Mouse (Mus musculus) myocyte (in vitro differentiated cells): ENCODE measurements at regions not wholly inside any gene's neighbourhood (a gene's known extent, or its start where the extent isn't known, plus 50 kb on each side); places are given as distances from the start of the nearest gene placed in this dataset.

Experiments used
- H3K27me3 ChIP-seq: one replicate; pipeline ENCODE4 v1.6.1; 2011; ENCODE audit not compliant: control insufficient read depth, insufficient read depth, insufficient read length
- H3K36me3 ChIP-seq: one replicate; pipeline ENCODE4 v1.6.1; 2011; ENCODE audit not compliant: control insufficient read depth, insufficient read depth
- H3K4me2 ChIP-seq: one replicate; pipeline ENCODE4 v1.6.1; 2011; ENCODE audit warnings: low read depth, control low read depth
- H3K4me3 ChIP-seq: one replicate; pipeline ENCODE4 v1.5.1; 2011; ENCODE audit warnings: mild to moderate bottlenecking, control low read depth, moderate library complexity
- H3K79me2 ChIP-seq: one replicate; pipeline ENCODE4 v1.6.1; 2011; ENCODE audit not compliant: control insufficient read depth, insufficient read depth
- H3ac ChIP-seq: one replicate; pipeline ENCODE4 v1.6.1; 2011; ENCODE audit not compliant: control insufficient read depth, insufficient read length
- CEBPB ChIP-seq: IDR thresholded peaks from 2 replicates; pipeline ENCODE4 v1.6.1; 2011; ENCODE audit warnings: mild to moderate bottlenecking, moderate library complexity; ENCODE audit not compliant: poor library complexity, insufficient read depth, severe bottlenecking
- E2F4 ChIP-seq: IDR thresholded peaks from one replicate; pipeline ENCODE4 v1.6.1; 2011; ENCODE audit warnings: mild to moderate bottlenecking, control low read depth, moderate library complexity; ENCODE audit not compliant: insufficient read depth
- MAX ChIP-seq: IDR thresholded peaks from one replicate; pipeline ENCODE4 v1.6.1; 2011; ENCODE audit warnings: low read depth, mild to moderate bottlenecking, control low read depth
- MYOD1 ChIP-seq, 3 experiments: IDR thresholded peaks; one replicate each; pipeline ENCODE4 v1.6.1; 2011; ENCODE audit warnings: control low read depth in 2 of 3, low read depth in 2 of 3, mild to moderate bottlenecking in 2 of 3, moderate library complexity in 1 of 3; ENCODE audit not compliant: insufficient read length in 2 of 3, control insufficient read depth in 1 of 3
- MYOG ChIP-seq, 3 experiments: IDR thresholded peaks; one replicate each; pipeline ENCODE4 v1.6.1; 2011; ENCODE audit warnings: control low read depth in 2 of 3, low read depth in 2 of 3, mild to moderate bottlenecking in 2 of 3; ENCODE audit not compliant: insufficient read length in 2 of 3, control insufficient read depth in 1 of 3, insufficient read depth in 1 of 3
- POLR2A ChIP-seq: IDR thresholded peaks from one replicate; pipeline ENCODE4 v1.6.1; 2011; ENCODE audit warnings: low read depth, mild to moderate bottlenecking, control low read depth, moderate library complexity; ENCODE audit not compliant: insufficient read length
- POLR2AphosphoS2 ChIP-seq: IDR thresholded peaks from one replicate; pipeline ENCODE4 v1.6.1; 2011; ENCODE audit warnings: low read depth, control low read depth; ENCODE audit not compliant: insufficient read length
- REST ChIP-seq: IDR thresholded peaks from one replicate; pipeline ENCODE4 v1.6.1; 2011; ENCODE audit warnings: mild to moderate bottlenecking, control low read depth, moderate library complexity; ENCODE audit not compliant: insufficient read depth, insufficient read length
- SRF ChIP-seq: IDR thresholded peaks from one replicate; pipeline ENCODE4 v1.6.1; 2011; ENCODE audit warnings: low read depth; ENCODE audit not compliant: control insufficient read depth, insufficient read length
- TCF12 ChIP-seq: IDR thresholded peaks from one replicate; pipeline ENCODE4 v1.6.1; 2011; ENCODE audit warnings: mild to moderate bottlenecking, control low read depth; ENCODE audit not compliant: poor library complexity, insufficient read depth, severe bottlenecking
- TCF3 ChIP-seq: IDR thresholded peaks from one replicate; pipeline ENCODE4 v1.6.1; 2011; ENCODE audit warnings: low read depth, control low read depth; ENCODE audit not compliant: insufficient read length
- USF1 ChIP-seq: IDR thresholded peaks from one replicate; pipeline ENCODE4 v1.6.1; 2011; ENCODE audit warnings: low read depth, mild to moderate bottlenecking, control low read depth, moderate library complexity

DNA sequence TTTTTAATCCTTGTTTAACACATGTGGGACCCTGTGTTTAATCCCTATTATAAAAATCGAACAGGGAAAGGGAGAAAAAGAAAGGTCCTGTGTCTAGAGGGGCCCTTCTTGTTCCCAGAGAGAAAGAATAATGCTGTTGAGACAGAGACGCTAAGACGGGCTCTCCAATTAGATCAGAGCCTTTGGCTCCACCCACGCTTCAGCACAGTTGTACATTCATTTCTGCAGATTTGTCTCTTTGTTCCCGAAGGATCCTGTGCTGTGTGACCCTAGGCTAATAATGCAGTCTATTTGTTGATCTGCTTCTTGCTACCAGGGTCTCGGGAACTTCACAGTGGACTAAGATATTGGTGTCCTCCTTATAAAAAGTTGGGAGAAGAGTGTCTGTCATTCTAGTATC lies 92.0 kb downstream of the Cdc5l start:
- Histone ChIP-seq H3K4me3 (no peak overlapping the region), H3ac (no peak overlapping the region), H3K79me2 (no peaks in the 10 kb centered on the region), H3K27me3 (no peaks in the 10 kb centered on the region), H3K4me2 (no peak overlapping the region), H3K36me3 (no peaks in the 10 kb centered on the region)
- TF ChIP-seq MAX (no peak), POLR2AphosphoS2 (no peak), USF1 (no peak), MYOG (IDR thresholded peaks at IDR 0.05; ENCODE audit: control insufficient read depth in 1 of 3, insufficient read depth in 1 of 3, insufficient read length in 2 of 3, low read depth in 2 of 3) (no peak), TCF12 (no peak), TCF3 (no peak), E2F4 (no peak), CEBPB (no peak), POLR2A (no peak), MYOD1 (IDR thresholded peaks at IDR 0.05; ENCODE audit: control insufficient read depth in 1 of 3, insufficient read length in 2 of 3, low read depth in 2 of 3) (no peak), REST (no peak), SRF (no peak)

DNA sequence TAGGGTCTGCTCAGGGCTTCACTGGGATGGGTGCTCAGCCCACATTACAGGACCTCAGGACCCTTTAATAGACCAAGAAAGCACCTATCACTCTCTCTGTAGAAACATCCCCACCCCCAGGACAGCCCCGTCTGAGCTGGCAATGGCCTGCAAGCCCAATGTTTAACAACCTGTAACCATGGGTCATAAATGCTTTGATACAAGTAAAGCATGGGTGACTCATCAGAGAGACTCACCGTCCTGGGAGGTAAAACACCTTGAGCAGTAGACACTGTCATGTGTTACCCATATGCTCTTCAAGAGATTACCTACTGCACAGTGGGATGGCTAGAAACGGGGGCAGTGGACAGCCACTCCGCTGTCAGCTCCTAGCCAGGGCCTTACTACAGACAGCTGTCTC lies 92.7 kb downstream of the Cdc5l start:
- Histone ChIP-seq H3K36me3 (no peaks in the 10 kb centered on the region), H3K4me3 (no peak overlapping the region), H3K27me3 (no peaks in the 10 kb centered on the region), H3K79me2 (no peaks in the 10 kb centered on the region), H3ac (no peak overlapping the region), H3K4me2 (no peak overlapping the region)
- TF ChIP-seq TCF3 (no peak), SRF (no peak), USF1 (no peak), REST (no peak), MAX (no peak), E2F4 (no peak), CEBPB (no peak), MYOD1 (IDR thresholded peaks at IDR 0.05; ENCODE audit: control insufficient read depth in 1 of 3, insufficient read length in 2 of 3, low read depth in 2 of 3) (no peak)

DNA sequence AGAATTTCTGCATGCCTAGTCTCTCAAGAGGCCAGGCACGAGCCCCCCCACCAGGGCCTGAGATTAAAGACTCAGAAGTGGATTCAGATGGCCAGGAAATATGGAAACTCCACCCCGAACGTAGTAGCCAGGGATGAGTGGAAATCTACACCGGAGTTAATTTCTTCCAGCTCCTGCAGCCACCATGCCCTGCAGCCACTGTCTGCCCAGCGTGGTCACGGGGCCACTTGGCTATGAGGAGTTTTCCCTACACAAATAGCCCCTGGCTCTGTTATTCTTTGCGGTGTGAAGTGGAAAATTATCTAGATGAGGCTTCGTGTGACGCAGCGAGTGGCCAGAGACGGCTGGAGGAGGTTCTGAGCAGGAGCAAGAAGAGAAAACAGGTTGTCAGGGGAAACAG lies 94.3 kb downstream of the Cdc5l start:
- Histone ChIP-seq H3ac (no peak overlapping the region), H3K79me2 (no peaks in the 10 kb centered on the region), H3K36me3 (no peaks in the 10 kb centered on the region), H3K4me3 (no peak overlapping the region), H3K4me2 (no peak overlapping the region), H3K27me3 (no peaks in the 10 kb centered on the region)
- TF ChIP-seq TCF3 (no peak), CEBPB (no peak), MYOD1 (IDR thresholded peaks at IDR 0.05; ENCODE audit: control insufficient read depth in 1 of 3, insufficient read length in 2 of 3, low read depth in 2 of 3) (no peak), MYOG (IDR thresholded peaks at IDR 0.05; ENCODE audit: control insufficient read depth in 1 of 3, insufficient read depth in 1 of 3, insufficient read length in 2 of 3, low read depth in 2 of 3) (no peak), POLR2A (no peak), TCF12 (no peak), E2F4 (no peak), MAX (no peak), REST (no peak), USF1 (no peak), SRF (no peak)

DNA sequence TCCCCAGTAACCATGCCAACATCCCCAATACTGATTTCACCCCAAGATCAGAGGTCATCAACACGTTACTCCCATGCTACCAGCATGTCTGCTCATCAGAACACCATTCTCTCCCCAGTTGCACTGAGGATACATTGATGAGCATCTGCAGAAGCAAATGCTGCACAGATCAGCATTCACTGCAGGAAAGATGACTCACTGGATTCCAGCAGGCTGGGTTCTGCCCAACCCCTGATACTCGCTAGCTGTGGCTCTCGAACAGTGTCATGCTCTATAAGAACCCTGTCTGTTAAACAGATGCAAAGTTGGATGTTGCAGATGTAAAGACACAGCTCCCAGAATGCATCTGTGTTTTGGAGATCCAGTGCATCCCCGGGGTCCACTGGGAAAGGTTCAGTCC lies 95.5 kb downstream of the Cdc5l start:
- H3K27me3 ChIP-seq: no peaks in the 10 kb centered on the region
- no peaks in the 10 kb centered on the region for H3K79me2 ChIP-seq

More for the DNA sequence above, 95.5 kb downstream of the Cdc5l start:
- TF ChIP-seq TCF3 (no peak), CEBPB (no peak), SRF (no peak), MAX (no peak), POLR2AphosphoS2 (no peak), TCF12 (no peak), MYOD1 (IDR thresholded peaks at IDR 0.05; ENCODE audit: control insufficient read depth in 1 of 3, insufficient read length in 2 of 3, low read depth in 2 of 3) (no peak), REST (no peak), USF1 (no peak), MYOG (IDR thresholded peaks at IDR 0.05; ENCODE audit: control insufficient read depth in 1 of 3, insufficient read depth in 1 of 3, insufficient read length in 2 of 3, low read depth in 2 of 3) (no peak), E2F4 (no peak), POLR2A (no peak)
- Histone ChIP-seq H3K4me3 (no peak overlapping the region), H3K4me2 (no peak overlapping the region), H3ac (no peak overlapping the region), H3K36me3 (no peaks in the 10 kb centered on the region)
